Mouse (Mus musculus): ENCODE results near the gene Utp11. TPM values are rescaled to one million over a fixed set of nuclear protein-coding genes. Genes with fewer than 3 reads are reported as not detected.

Gene Utp11
- polyA plus RNA-seq, 1 experiment from 2014 or later: 74.7 TPM

- H3K27me3 ChIP-seq: no peaks in the 10 kb centered on the region
- H3K4me1 ChIP-seq: peaks cover 60% of the 10 kb centered on the region
- no peak for ATAC-seq (ENCODE audit: insufficient number of reproducible peaks, low FRiP score, low TSS enrichment, low read depth)
- peak overlapping the region; percentile 88 for H3K4me3 ChIP-seq
- peak overlapping the region; percentile 96 for H3K27ac ChIP-seq
- peaks cover 13% of the 10 kb centered on the region for H3K36me3 ChIP-seq
- H3K4me2 ChIP-seq: peak overlapping the region; percentile 74
- no peaks in the 10 kb centered on the region for H3K9me3 ChIP-seq
- 23% methylated on average over 5 of the region's 5 CpGs for WGBS
- H3K9ac ChIP-seq: peak overlapping the region; percentile 89; the same call in 1 of the 2 replicates
These were observed 8.5 kb upstream of the Utp11 start for GRCm38 (mm10) chr4:124701916-124702315.

DNA sequence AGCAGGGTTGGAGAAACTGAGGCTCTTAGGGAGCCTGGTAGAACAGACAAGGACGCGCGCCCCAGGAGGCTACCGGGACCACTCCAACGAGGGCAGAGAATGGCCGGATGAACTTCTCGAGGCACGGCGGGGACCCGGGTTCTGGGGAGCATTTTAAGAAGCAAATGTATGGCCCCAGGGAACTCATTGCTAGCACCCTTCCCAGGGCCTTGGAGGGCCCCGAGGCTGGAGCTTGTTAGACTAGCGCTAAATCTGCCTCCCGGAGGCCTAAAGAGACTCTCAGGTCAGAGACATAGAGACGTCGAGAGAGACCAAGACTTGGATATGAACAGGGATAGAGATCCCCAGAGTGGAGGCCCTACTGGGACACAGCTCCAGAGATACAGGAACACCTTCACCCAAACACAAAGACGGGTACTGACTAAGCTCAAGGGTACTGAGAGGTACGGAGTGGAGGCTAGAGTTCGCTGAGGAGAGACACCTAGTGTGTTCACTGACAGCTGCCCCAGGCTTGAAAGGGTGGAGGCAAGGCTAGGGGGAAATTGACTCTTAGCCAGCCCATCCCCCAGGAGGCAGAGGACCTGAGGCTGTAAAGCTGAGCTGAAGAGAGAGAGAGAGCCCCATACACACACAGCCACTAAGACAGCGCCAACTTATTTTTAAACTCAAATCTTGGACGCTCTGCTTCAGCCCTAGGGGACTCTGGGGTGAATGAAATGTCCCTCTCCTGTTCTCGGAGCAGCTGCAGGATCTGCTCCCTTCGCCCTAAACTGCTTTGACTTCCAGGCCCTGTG lies 7.8 kb upstream of the Utp11 start:
- Histone ChIP-seq H3K9me3 (no peaks in the 10 kb centered on the region), H3K4me1 (peaks cover 56% of the 10 kb centered on the region)
- ATAC-seq (ENCODE audit: insufficient number of reproducible peaks, low FRiP score, low TSS enrichment, low read depth): 0 out of 2 replicates have a peak, but pooled peaks have one; percentile 3

DNA sequence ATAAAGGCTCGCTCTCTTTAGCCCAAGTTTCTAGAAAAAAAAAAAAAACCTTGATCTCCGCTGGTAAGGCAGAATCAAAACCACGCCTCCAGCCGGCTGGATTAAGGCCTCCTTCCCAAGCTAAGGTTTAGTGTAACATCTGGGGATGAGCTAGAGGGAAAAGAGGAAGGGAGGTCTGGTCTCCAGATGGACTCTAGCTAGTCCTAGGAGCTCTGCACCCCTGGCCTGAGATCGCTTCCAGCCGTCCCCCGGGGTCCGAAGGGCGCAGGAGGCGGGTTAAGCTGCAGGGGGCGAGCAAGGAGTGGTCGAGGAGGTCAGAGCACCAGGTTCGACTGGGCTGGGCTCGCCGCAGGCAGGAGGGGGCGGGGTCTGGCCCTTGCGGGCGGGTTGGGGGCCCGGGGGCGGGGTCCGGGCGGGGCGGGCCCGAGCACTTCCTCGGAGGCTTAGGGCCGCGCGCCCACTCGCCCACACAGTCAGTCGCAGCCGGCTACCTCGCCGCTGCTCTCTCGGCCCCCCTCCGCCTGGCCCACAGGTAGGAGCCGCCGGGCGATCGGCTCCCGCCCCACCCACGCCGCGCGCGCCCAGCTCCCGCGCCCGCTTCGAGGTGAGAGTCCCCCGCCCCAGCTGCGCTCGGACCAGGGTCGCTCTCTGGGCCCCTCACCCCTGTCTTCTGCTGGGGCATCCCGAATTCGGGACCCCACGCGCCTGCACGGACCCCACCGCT lies 7.0 kb upstream of the Utp11 start, which contains the start of gene Fhl3:
Gene Fhl3 (plus strand): TSS at position 454 of the 724 bp plus-strand sequence.
- ATAC-seq (ENCODE audit: insufficient number of reproducible peaks, low FRiP score, low TSS enrichment, low read depth): peak; percentile 74

More for the DNA sequence above, 7.8 kb upstream of the Utp11 start:
- peak overlapping the region; percentile 74 for H3K4me2 ChIP-seq
- peaks cover 8% of the 10 kb centered on the region; the same call in 1 of the 2 replicates for H3K36me3 ChIP-seq
- H3K27ac ChIP-seq: peak overlapping the region; percentile 96
- no peaks in the 10 kb centered on the region for H3K27me3 ChIP-seq
- peak overlapping the region; percentile 89 for H3K9ac ChIP-seq
- WGBS: 1% methylated on average over 22 of the region's 22 CpGs
- H3K4me3 ChIP-seq: peak overlapping the region; percentile 88

DNA sequence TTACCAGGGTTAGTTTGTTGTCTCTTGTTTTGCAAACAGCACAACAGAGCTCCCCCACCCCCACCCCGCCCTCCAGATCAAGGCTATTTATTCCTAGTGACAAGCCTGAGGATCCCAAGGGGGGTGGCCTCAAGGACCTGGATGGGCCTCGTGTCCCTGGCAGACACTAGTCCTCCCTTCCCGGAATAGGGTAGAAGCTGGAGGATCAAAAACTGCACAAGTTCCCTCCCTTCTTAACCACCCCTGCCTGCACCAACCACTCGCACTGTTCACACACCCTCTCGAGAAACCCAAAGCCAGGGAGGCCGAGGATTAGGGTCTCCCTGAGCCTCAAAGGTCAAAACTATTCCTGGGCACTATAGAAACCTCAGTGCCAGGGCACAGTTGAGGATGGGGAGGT lies 6.4 kb upstream of the Utp11 start:
- Histone ChIP-seq H3K4me3 (peak overlapping the region; percentile 88), H3K27ac (peak overlapping the region; percentile 96), H3K4me1 (peaks cover 51% of the 10 kb centered on the region), H3K9ac (no peak overlapping the region), H3K9me3 (no peaks in the 10 kb centered on the region), H3K36me3 (no peaks in the 10 kb centered on the region), H3K4me2 (peak overlapping the region; percentile 74), H3K27me3 (no peaks in the 10 kb centered on the region)
- ATAC-seq (ENCODE audit: insufficient number of reproducible peaks, low FRiP score, low TSS enrichment, low read depth): no peak
- 12% methylated on average over 6 of the region's 6 CpGs for WGBS

More for the DNA sequence above, 7.0 kb upstream of the Utp11 start, which contains the start of gene Fhl3:
- Histone ChIP-seq H3K36me3 (no peaks in the 10 kb centered on the region), H3K27me3 (no peaks in the 10 kb centered on the region), H3K4me2 (peak within 1 kb of the TSS; percentile 74), H3K9me3 (no peaks in the 10 kb centered on the region), H3K9ac (peak within 1 kb of the TSS; percentile 89), H3K4me3 (peak within 1 kb of the TSS; percentile 88), H3K27ac (peak within 1 kb of the TSS; percentile 96), H3K4me1 (peaks cover 57% of the 10 kb centered on the region)
- 1% methylated on average over 43 of the region's 59 CpGs for WGBS

GRCm38 (mm10) chr4:124695786-124696516 lies 2.6 kb upstream of the Utp11 start:
- no peak for ATAC-seq (ENCODE audit: insufficient number of reproducible peaks, low FRiP score, low TSS enrichment, low read depth)
- Histone ChIP-seq H3K27me3 (no peaks in the 10 kb centered on the region), H3K9me3 (no peaks in the 10 kb centered on the region), H3K36me3 (no peaks in the 10 kb centered on the region), H3K9ac (no peak overlapping the region), H3K27ac (no peak overlapping the region), H3K4me3 (no peak overlapping the region), H3K4me1 (peaks cover 39% of the 10 kb centered on the region), H3K4me2 (peak overlapping the region; percentile 27)
- 8% methylated on average over 18 of the region's 18 CpGs for WGBS

GRCm38 (mm10) chr4:124694572-124694971 lies 1.2 kb upstream of the Utp11 start:
- Histone ChIP-seq H3K27ac (no peak overlapping the region), H3K36me3 (0 out of 2 replicates have a peak, but pooled peaks cover 1% of the 10 kb centered on the region), H3K4me1 (peaks cover 35% of the 10 kb centered on the region), H3K4me3 (no peak overlapping the region), H3K9me3 (no peaks in the 10 kb centered on the region), H3K27me3 (no peaks in the 10 kb centered on the region), H3K9ac (no peak overlapping the region), H3K4me2 (no peak overlapping the region)
- no peak for ATAC-seq (ENCODE audit: insufficient number of reproducible peaks, low FRiP score, low TSS enrichment, low read depth)
- WGBS: 62% methylated on average over 2 of the region's 2 CpGs

DNA sequence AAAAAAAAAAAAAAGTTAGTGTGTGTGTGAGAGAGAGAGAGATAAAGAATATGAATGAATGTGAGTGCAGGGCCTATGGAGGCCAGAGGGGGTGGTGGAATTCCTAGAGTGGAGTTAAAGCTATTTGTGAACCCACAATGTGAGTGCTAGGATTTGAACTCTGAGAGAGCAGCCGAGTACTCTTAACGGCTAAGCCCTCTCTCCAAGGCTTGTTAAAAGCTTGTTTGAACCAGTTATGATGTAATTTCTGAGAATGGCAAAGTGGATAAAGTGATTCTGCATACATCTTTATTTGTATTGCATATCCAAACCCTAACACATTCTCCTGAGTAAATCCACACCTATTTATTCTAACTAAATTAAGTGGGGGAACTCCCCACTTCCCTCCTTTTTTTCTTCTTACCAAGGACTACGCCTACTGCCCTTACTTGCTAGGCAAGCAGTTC lies 961 bp downstream of the Utp11 start:
- Histone ChIP-seq H3K9me3 (no peaks in the 10 kb centered on the region), H3K36me3 (0 out of 2 replicates have a peak, but pooled peaks cover 12% of the 10 kb centered on the region), H3K27me3 (no peaks in the 10 kb centered on the region), H3K9ac (peak overlapping the region; percentile 75), H3K4me2 (peak overlapping the region; percentile 66), H3K4me1 (peaks cover 32% of the 10 kb centered on the region), H3K27ac (no peak overlapping the region), H3K4me3 (peak overlapping the region; percentile 70)
- no peak for ATAC-seq (ENCODE audit: insufficient number of reproducible peaks, low FRiP score, low TSS enrichment, low read depth)
- 54% methylated on average over 3 of the region's 3 CpGs for WGBS

DNA sequence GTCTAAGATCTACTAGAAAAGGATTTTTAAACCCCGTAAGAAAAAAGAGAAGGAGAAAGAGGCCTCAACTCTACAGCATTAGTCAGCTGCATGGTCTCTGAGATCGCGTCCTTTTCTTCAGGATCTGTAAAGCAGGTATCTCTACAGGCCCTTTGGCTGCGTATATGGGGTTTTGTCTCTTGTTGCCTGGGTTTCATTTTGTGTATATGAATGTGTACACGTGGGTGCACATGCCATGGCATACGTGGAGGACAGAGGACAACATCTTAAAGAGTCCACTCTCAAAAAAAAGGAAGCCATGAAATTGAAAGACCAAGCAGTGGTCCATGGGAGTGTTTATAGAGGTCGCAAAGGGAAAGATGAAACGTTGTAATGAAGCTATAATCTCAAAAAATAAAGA lies 1.9 kb downstream of the Utp11 start:
- no peaks in the 10 kb centered on the region for H3K27me3 ChIP-seq
- H3K9me3 ChIP-seq: no peaks in the 10 kb centered on the region
- H3K4me2 ChIP-seq: no peak overlapping the region
- ATAC-seq (ENCODE audit: insufficient number of reproducible peaks, low FRiP score, low TSS enrichment, low read depth): no peak
- 87% methylated on average over 8 of the region's 8 CpGs for WGBS
- no peak overlapping the region for H3K9ac ChIP-seq
- H3K27ac ChIP-seq: no peak overlapping the region
- peaks cover 32% of the 10 kb centered on the region for H3K4me1 ChIP-seq
- no peak overlapping the region for H3K4me3 ChIP-seq
- H3K36me3 ChIP-seq: peaks cover 16% of the 10 kb centered on the region; the same call in 1 of the 2 replicates

GRCm38 (mm10) chr4:124685897-124686402 lies 7.5 kb downstream of the Utp11 start:
- Histone ChIP-seq H3K9me3 (no peaks in the 10 kb centered on the region), H3K9ac (no peak overlapping the region), H3K27me3 (no peaks in the 10 kb centered on the region), H3K27ac (no peak overlapping the region), H3K4me1 (0 out of 2 replicates have a peak, but pooled peaks cover 4% of the 10 kb centered on the region), H3K4me2 (no peak overlapping the region), H3K36me3 (peaks cover 65% of the 10 kb centered on the region), H3K4me3 (no peak overlapping the region)
- ATAC-seq (ENCODE audit: insufficient number of reproducible peaks, low FRiP score, low TSS enrichment, low read depth): no peak
- WGBS: 77% methylated on average over 8 of the region's 8 CpGs

DNA sequence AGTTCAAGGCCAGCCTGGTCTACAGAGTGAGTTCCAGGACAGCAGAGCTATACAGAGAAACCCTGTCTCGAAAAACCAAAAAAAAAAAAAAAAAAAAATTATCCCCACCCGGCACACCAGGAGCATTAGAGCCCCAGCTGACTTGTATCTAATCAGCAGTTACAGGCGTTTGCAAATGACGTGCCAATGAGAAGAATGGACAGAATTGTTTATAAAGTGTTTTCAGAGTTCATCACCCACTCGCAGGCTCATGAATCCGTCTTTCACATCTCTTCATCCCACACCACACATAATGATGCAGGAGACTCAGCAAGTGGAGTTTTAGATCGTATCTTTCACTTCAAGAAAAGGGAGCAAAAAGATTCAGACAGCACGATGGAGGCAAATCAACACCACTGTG lies 7.9 kb downstream of the Utp11 start:
- Histone ChIP-seq H3K36me3 (peaks cover 70% of the 10 kb centered on the region), H3K27ac (no peak overlapping the region), H3K27me3 (no peaks in the 10 kb centered on the region), H3K4me1 (no peaks in the 10 kb centered on the region), H3K9me3 (no peaks in the 10 kb centered on the region), H3K4me2 (no peak overlapping the region), H3K9ac (no peak overlapping the region), H3K4me3 (no peak overlapping the region)
- ATAC-seq (ENCODE audit: insufficient number of reproducible peaks, low FRiP score, low TSS enrichment, low read depth): no peak
- 83% methylated on average over 8 of the region's 8 CpGs for WGBS

DNA sequence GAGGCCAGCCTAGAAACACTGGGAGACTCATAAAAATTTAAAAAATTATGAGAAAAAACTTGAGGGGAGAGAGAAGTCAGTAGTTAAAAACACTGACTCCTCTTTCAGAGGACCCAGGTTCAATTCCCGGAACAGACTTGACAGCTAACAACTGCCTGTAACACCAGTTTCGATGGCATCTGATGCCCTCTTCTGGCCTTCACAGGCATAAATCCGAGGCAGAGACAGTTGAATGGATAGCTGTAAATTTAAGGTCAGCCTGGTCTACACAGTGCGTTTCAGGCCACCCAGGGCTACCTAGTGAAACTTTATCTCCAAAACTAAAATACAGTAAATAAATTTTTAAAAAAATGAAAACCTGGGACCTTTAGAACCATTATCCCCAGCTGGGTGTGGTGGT lies 8.4 kb downstream of the Utp11 start:
- WGBS: 73% methylated on average over 4 of the region's 4 CpGs
- H3K4me3 ChIP-seq: no peak overlapping the region
- no peak overlapping the region for H3K4me2 ChIP-seq
- H3K9ac ChIP-seq: no peak overlapping the region
- H3K36me3 ChIP-seq: peaks cover 75% of the 10 kb centered on the region
- H3K27me3 ChIP-seq: no peaks in the 10 kb centered on the region
- no peaks in the 10 kb centered on the region for H3K4me1 ChIP-seq
- H3K27ac ChIP-seq: no peak overlapping the region
- no peak for ATAC-seq (ENCODE audit: insufficient number of reproducible peaks, low FRiP score, low TSS enrichment, low read depth)
- H3K9me3 ChIP-seq: no peaks in the 10 kb centered on the region

Measured in limb, embryonic 15.5 days (tissue).